Mouse (Mus musculus) cerebellum, adult 2 months (tissue): ENCODE measurements at regions not wholly inside any gene's neighbourhood (a gene's known extent, or its start where the extent isn't known, plus 50 kb on each side); places are given as distances from the start of the nearest gene placed in this dataset.

ENCODE experiments used
- CTCF ChIP-seq: fragments of 200-500 bp; IDR thresholded peaks from 2 replicates; pipeline ENCODE4 v1.5.1; 2011; ENCODE audit warnings: low read depth, mild to moderate bottlenecking, control low read depth, low read length, moderate library complexity, borderline replicate concordance; ENCODE audit not compliant: insufficient read depth
- POLR2A ChIP-seq: fragments of 200-500 bp; IDR thresholded peaks from 2 replicates; pipeline ENCODE4 v1.6.1; 2011; ENCODE audit warnings: low read length, control low read depth, borderline replicate concordance; ENCODE audit not compliant: insufficient read depth

GRCm38 (mm10) chr10:23704048-23704447 is 83.0 kb downstream of the Rps12 start:
- no peak for TF ChIP-seq POLR2A
- TF ChIP-seq CTCF, result no peak
